Mouse (Mus musculus): ENCODE measurements at regions not wholly inside any gene's neighbourhood (a gene's known extent, or its start where the extent isn't known, plus 50 kb on each side); places are given as distances from the start of the nearest gene placed in this dataset.
"Not testable (repeated sequence)": the region's sequence is repeated elsewhere in the genome, so short reads cannot be mapped to it uniquely, and the experiment has no call there.

GRCm38 (mm10) chr17:9066633-9067032, 78.5 kb downstream of the 1700010I14Rik start:
- not testable (repeated sequence) for H3K9me3 ChIP-seq (replicated peaks; ENCODE audit: control insufficient read depth, low read length); H3K4me2 ChIP-seq (ENCODE audit: low read depth, low read length); H3K4me1 ChIP-seq (ENCODE audit: control insufficient read depth, insufficient read depth); H3K27me3 ChIP-seq (ENCODE audit: control insufficient read depth, insufficient read depth, low read length); ATAC-seq (ENCODE audit: insufficient read depth, low read depth); H3K27ac ChIP-seq (ENCODE audit: low read depth); H3K36me3 ChIP-seq (replicated peaks; ENCODE audit: control insufficient read depth, insufficient read depth, low read length); H3K4me3 ChIP-seq (ENCODE audit: low read depth, low read length); H3K9ac ChIP-seq (replicated peaks; ENCODE audit: low read depth, low read length); DNase-seq (ENCODE audit: low spot score)
- WGBS, result 14% methylated on average over 2 of the region's 2 CpGs

GRCm38 (mm10) chr17:9068859-9069602, 80.9 kb downstream of the 1700010I14Rik start:
- H3K4me2 ChIP-seq (ENCODE audit: low read depth, low read length), result no peak overlapping the region
- no peak for TF ChIP-seq CTCF (IDR thresholded peaks at IDR 0.05; ENCODE audit: low read depth)
- H3K9me3 ChIP-seq (replicated peaks; ENCODE audit: control insufficient read depth, low read length), result no peaks in the 10 kb centered on the region
- no peak overlapping the region for H3K27ac ChIP-seq (ENCODE audit: low read depth)
- H3K4me3 ChIP-seq (ENCODE audit: low read depth, low read length), result no peak overlapping the region
- ATAC-seq (ENCODE audit: insufficient read depth, low read depth), result no peak
- no peaks in the 10 kb centered on the region for H3K27me3 ChIP-seq (ENCODE audit: control insufficient read depth, insufficient read depth, low read length)
- H3K9ac ChIP-seq (replicated peaks; ENCODE audit: low read depth, low read length), result no peak overlapping the region
- no peaks in the 10 kb centered on the region for H3K4me1 ChIP-seq (ENCODE audit: control insufficient read depth, insufficient read depth)
- no peaks in the 10 kb centered on the region for H3K36me3 ChIP-seq (replicated peaks; ENCODE audit: control insufficient read depth, insufficient read depth, low read length)
- 81% methylated on average over 5 of the region's 5 CpGs for WGBS
- DNase-seq (ENCODE audit: low spot score), result no peak

DNA sequence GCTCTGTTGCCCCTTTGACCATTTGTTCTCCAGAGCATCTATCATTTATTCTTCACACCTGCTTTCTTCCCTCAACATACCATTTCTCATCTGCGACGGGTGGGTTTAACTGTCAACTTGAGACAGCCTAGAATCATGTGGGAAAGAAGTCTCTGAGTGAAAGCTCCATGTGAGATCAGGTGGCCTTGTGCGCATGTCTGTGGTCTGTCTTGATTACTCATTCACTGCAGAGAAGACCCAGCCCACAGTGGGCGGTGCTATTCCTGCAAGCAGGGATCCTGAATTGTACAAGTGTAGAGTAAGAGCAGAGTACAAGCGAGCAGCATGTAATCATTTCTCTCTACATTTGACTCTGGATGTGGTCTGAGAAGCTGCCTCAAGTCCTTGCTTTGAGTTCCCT, 95.5 kb downstream of the 1700010I14Rik start:
- Histone ChIP-seq H3K4me2 (ENCODE audit: low read depth, low read length) (no peak overlapping the region), H3K27me3 (ENCODE audit: control insufficient read depth, insufficient read depth, low read length) (no peaks in the 10 kb centered on the region), H3K36me3 (replicated peaks; ENCODE audit: control insufficient read depth, insufficient read depth, low read length) (no peaks in the 10 kb centered on the region), H3K9me3 (replicated peaks; ENCODE audit: control insufficient read depth, low read length) (peaks cover 12% of the 10 kb centered on the region), H3K9ac (replicated peaks; ENCODE audit: low read depth, low read length) (no peak overlapping the region), H3K4me1 (ENCODE audit: control insufficient read depth, insufficient read depth) (no peaks in the 10 kb centered on the region), H3K4me3 (ENCODE audit: low read depth, low read length) (no peak overlapping the region), H3K27ac (ENCODE audit: low read depth) (no peak overlapping the region)
- TF ChIP-seq CTCF (IDR thresholded peaks at IDR 0.05; ENCODE audit: low read depth) (no peak), EP300 (IDR thresholded peaks at IDR 0.05; ENCODE audit: low read depth) (no peak)
- DNase-seq (ENCODE audit: low spot score) (no peak), ATAC-seq (ENCODE audit: insufficient read depth, low read depth) (no peak)
- 76% methylated on average over 5 of the region's 5 CpGs for WGBS

DNA sequence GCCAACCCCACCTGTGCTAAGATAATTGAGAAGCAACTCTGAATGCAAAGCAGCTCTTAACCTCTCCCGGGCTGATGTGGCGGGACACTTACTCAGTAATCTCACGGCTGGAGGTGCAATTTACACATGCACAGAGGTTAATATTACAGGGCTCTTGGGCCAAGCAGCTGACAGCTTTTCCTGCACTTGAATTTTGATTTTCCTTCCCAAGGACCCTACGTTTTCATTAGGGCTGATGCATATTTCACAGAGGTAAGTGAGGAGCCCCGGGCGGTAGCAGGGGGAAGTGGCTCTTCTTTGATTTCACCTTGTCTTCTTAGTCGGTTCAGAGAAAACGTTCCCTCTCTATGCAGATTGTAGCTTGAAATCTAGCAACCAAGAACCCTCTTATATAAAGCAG, 139.7 kb downstream of the 1700010I14Rik start:
- WGBS, result 56% methylated on average over 8 of the region's 8 CpGs
- TF ChIP-seq CTCF (IDR thresholded peaks at IDR 0.05; ENCODE audit: low read depth) (no peak), EP300 (IDR thresholded peaks at IDR 0.05; ENCODE audit: low read depth) (no peak)

GRCm38 (mm10) chr17:9145605-9146223, 157.6 kb downstream of the 1700010I14Rik start:
- H3K4me1 ChIP-seq (ENCODE audit: control insufficient read depth, insufficient read depth), result no peaks in the 10 kb centered on the region
- DNase-seq (ENCODE audit: low spot score) (no peak), ATAC-seq (ENCODE audit: insufficient read depth, low read depth) (no peak)
- TF ChIP-seq CTCF (IDR thresholded peaks at IDR 0.05; ENCODE audit: low read depth) (peak; percentile 27), EP300 (IDR thresholded peaks at IDR 0.05; ENCODE audit: low read depth) (no peak)
- no peaks in the 10 kb centered on the region for H3K27me3 ChIP-seq (ENCODE audit: control insufficient read depth, insufficient read depth, low read length)
- no peak overlapping the region for H3K4me2 ChIP-seq (ENCODE audit: low read depth, low read length)
- H3K27ac ChIP-seq (ENCODE audit: low read depth), result no peak overlapping the region
- H3K36me3 ChIP-seq (replicated peaks; ENCODE audit: control insufficient read depth, insufficient read depth, low read length), result no peaks in the 10 kb centered on the region
- H3K9ac ChIP-seq (replicated peaks; ENCODE audit: low read depth, low read length), result no peak overlapping the region
- WGBS, result 50% methylated on average over 6 of the region's 6 CpGs
- H3K9me3 ChIP-seq (replicated peaks; ENCODE audit: control insufficient read depth, low read length), result no peaks in the 10 kb centered on the region
- H3K4me3 ChIP-seq (ENCODE audit: low read depth, low read length), result no peak overlapping the region

More for the DNA sequence above, 139.7 kb downstream of the 1700010I14Rik start:
- H3K27ac ChIP-seq (ENCODE audit: low read depth), result no peak overlapping the region
- H3K4me2 ChIP-seq (ENCODE audit: low read depth, low read length), result no peak overlapping the region
- no peak for DNase-seq (ENCODE audit: low spot score)
- H3K4me3 ChIP-seq (ENCODE audit: low read depth, low read length), result no peak overlapping the region
- H3K27me3 ChIP-seq (ENCODE audit: control insufficient read depth, insufficient read depth, low read length), result no peaks in the 10 kb centered on the region
- H3K4me1 ChIP-seq (ENCODE audit: control insufficient read depth, insufficient read depth), result no peaks in the 10 kb centered on the region
- H3K9me3 ChIP-seq (replicated peaks; ENCODE audit: control insufficient read depth, low read length), result no peaks in the 10 kb centered on the region
- no peak for ATAC-seq (ENCODE audit: insufficient read depth, low read depth)
- no peak overlapping the region for H3K9ac ChIP-seq (replicated peaks; ENCODE audit: low read depth, low read length)
- H3K36me3 ChIP-seq (replicated peaks; ENCODE audit: control insufficient read depth, insufficient read depth, low read length), result no peaks in the 10 kb centered on the region

DNA sequence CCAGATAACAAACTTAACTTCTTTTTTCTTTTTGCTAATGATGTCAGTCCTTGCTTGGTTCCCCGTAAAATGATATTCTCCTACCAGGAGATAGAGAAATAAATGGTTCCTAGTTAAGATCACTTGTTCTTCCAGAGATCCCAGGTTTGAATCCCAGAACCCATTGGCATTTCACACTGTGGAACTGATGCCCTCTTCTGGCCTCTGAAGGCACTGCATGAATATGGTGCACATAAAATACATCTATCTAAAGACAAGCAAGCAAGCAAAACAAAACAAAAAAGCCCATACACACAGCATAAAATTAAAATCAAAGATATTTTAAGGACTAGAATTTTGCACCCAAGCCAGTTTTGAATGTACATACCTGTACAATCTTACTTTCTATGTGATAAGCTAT, 162.5 kb downstream of the 1700010I14Rik start:
- H3K9ac ChIP-seq (replicated peaks; ENCODE audit: low read depth, low read length), result no peak overlapping the region
- no peak overlapping the region for H3K27ac ChIP-seq (ENCODE audit: low read depth)
- DNase-seq (ENCODE audit: low spot score) (no peak), ATAC-seq (ENCODE audit: insufficient read depth, low read depth) (no peak)
- WGBS, result 78% methylated on average over 1 of the region's 1 CpGs
- H3K4me1 ChIP-seq (ENCODE audit: control insufficient read depth, insufficient read depth), result no peaks in the 10 kb centered on the region
- no peaks in the 10 kb centered on the region for H3K9me3 ChIP-seq (replicated peaks; ENCODE audit: control insufficient read depth, low read length)
- H3K36me3 ChIP-seq (replicated peaks; ENCODE audit: control insufficient read depth, insufficient read depth, low read length), result no peaks in the 10 kb centered on the region
- H3K27me3 ChIP-seq (ENCODE audit: control insufficient read depth, insufficient read depth, low read length), result no peaks in the 10 kb centered on the region
- no peak overlapping the region for H3K4me2 ChIP-seq (ENCODE audit: low read depth, low read length)
- peak; percentile 14 for TF ChIP-seq CTCF (IDR thresholded peaks at IDR 0.05; ENCODE audit: low read depth)
- no peak for TF ChIP-seq EP300 (IDR thresholded peaks at IDR 0.05; ENCODE audit: low read depth)
- no peak overlapping the region for H3K4me3 ChIP-seq (ENCODE audit: low read depth, low read length)

Measured in heart, postnatal 0 days (tissue).